Mouse (Mus musculus) embryonic facial prominence, embryonic 12.5 days (tissue): ENCODE measurements around the gene Tfdp1. TPM values are rescaled to one million over a fixed set of nuclear protein-coding genes. Genes with fewer than 3 reads are reported as not detected.

Experiments used
- ATAC-seq: fragments of 200-750 bp; cut with Nextera tagmentation; 2 replicates; pipeline ENCODE4 v1.8.0; 2017; ENCODE audit not compliant: insufficient number of reproducible peaks, insufficient read depth, low FRiP score, low TSS enrichment
- H3K27ac ChIP-seq: fragments of 300-500 bp; sonication (generic); 2 replicates; pipeline ENCODE4 v1.5.1; 2016; ENCODE audit warnings: mild to moderate bottlenecking
- H3K27me3 ChIP-seq: fragments of 300-500 bp; sonication (generic); 2 replicates; pipeline ENCODE4 v1.6.1; 2016; ENCODE audit warnings: mild to moderate bottlenecking, moderate library complexity
- H3K36me3 ChIP-seq: fragments of 300-500 bp; sonication (generic); 2 replicates; pipeline ENCODE4 v1.6.1; 2016; ENCODE audit warnings: mild to moderate bottlenecking
- H3K4me1 ChIP-seq: fragments of 300-500 bp; sonication (generic); 2 replicates; pipeline ENCODE4 v1.6.1; 2016
- H3K4me2 ChIP-seq: fragments of 300-500 bp; sonication (generic); replicated peaks from 2 replicates; pipeline ENCODE4 v1.6.1; 2016; ENCODE audit warnings: mild to moderate bottlenecking, moderate library complexity
- H3K4me3 ChIP-seq: fragments of 300-500 bp; sonication (generic); 2 replicates; pipeline ENCODE4 v1.5.1; 2016; ENCODE audit warnings: mild to moderate bottlenecking
- H3K9ac ChIP-seq: fragments of 300-500 bp; sonication (generic); 2 replicates; pipeline ENCODE4 v1.6.1; 2016; ENCODE audit warnings: mild to moderate bottlenecking, moderate library complexity
- H3K9me3 ChIP-seq: fragments of 300-500 bp; sonication (generic); 2 replicates; pipeline ENCODE4 v1.6.1; 2016; ENCODE audit warnings: mild to moderate bottlenecking, moderate library complexity
- WGBS: fragments of 180-500 bp; shearing (Covaris S2); methylation state at CpG from one replicate; pipeline ENCODE4 v1.1.7; 2016; 5-methylcytosine and 5-hydroxymethylcytosine counted together
- polyA plus RNA-seq: library from polyadenylated mRNA; unstranded; fragments of >200 nt; fragmentation: Nextera tagmentation; extraction: Ambion mirVana; gene quantifications from 2 replicates; pipeline ENCODE4 v1.2.1, GENCODE M21; 2016

The Tfdp1 gene
- polyA plus RNA-seq, 1 experiment from 2014 or later: 176 TPM

DNA sequence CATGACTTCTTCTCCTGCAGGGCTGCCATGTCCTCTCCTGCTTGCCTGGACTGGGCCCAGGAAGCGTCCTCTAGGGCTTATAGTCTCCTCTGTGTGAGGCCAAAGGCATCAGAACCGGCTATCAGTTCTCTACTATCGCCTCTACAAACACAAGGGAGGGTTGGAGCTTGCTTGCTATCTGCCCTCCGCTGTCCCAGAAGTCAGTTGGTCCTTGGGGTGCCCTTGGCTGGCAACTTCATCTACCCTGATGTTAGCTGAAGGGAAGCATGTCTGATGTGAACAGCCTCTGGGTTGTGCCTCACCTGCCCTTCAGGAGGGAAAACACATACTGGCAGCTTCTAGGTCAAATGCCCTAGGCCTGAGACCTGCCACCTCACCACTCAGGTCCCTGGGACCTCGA, 58.2 kb downstream of the Tfdp1 start, which contains the start of gene Atp4b:
TSS of gene Atp4b (minus strand) at position 101 of the 400 bp plus-strand sequence.
- Histone ChIP-seq H3K9me3 (no peaks in the 10 kb centered on the region), H3K36me3 (no peaks in the 10 kb centered on the region), H3K27ac (no peak within 1 kb of the TSS), H3K27me3 (no peaks in the 10 kb centered on the region), H3K4me3 (no peak within 1 kb of the TSS), H3K4me1 (no peaks in the 10 kb centered on the region), H3K9ac (no peak within 1 kb of the TSS), H3K4me2 (no peak within 1 kb of the TSS)
- ATAC-seq: no peak
- WGBS: 86% methylated on average over 5 of the region's 5 CpGs

DNA sequence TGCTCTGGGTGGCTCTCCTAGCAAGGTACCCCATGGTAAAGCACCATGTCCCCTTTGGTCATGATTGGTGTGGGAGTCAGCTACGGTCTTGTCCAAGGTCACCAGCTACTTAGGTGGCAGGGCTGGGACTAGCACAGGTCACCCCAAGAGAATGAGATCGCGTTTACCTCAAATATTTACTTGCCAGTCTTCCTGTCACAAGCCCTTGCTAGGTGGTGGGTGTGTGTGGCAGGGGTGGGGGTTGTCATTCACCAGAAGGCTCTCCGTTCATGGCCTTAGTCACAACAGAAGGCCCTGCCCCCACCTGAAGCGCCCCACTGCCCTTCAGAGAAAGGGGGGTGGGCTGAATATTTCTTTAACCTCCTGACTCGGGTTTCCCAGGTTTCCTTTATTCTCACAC, 65.0 kb downstream of the Tfdp1 start:
- ATAC-seq: no peak
- no peaks in the 10 kb centered on the region for H3K9me3 ChIP-seq
- H3K9ac ChIP-seq: no peak overlapping the region
- H3K27me3 ChIP-seq: no peaks in the 10 kb centered on the region
- WGBS: 68% methylated on average over 6 of the region's 6 CpGs
- H3K27ac ChIP-seq: no peak overlapping the region
- H3K36me3 ChIP-seq: no peaks in the 10 kb centered on the region
- H3K4me2 ChIP-seq: no peak overlapping the region
- H3K4me3 ChIP-seq: no peak overlapping the region
- H3K4me1 ChIP-seq: no peaks in the 10 kb centered on the region

DNA sequence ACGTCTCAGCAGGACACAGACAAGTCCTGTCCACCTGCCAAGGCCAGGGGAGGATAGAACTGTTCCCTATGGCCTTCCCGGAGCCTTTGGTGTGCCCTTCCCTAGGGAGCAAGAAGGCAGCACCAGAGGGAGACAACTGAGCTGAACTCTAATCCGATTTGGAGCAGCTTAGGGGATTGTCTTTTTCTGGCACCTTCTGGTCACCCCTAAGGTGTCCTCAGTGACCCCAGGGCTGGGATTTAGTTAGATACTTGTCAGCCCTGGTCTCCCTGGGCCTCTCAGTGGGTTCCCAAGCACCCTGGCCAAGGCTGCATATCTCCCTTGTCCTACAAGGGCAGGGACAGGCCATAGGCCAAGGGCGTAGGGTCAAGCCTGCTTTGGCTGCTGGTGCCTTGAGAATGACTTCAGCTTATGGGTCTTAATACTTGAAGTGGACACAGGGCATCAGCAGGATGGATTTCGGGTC, 66.1 kb downstream of the Tfdp1 start, which contains the start of gene Grk1:
TSS of gene Grk1 (plus strand) at position 416 of the 466 bp plus-strand sequence.
- Histone ChIP-seq H3K9ac (no peak within 1 kb of the TSS), H3K36me3 (no peaks in the 10 kb centered on the region), H3K9me3 (no peaks in the 10 kb centered on the region), H3K4me2 (no peak within 1 kb of the TSS), H3K27ac (no peak within 1 kb of the TSS), H3K4me1 (no peaks in the 10 kb centered on the region), H3K27me3 (no peaks in the 10 kb centered on the region), H3K4me3 (no peak within 1 kb of the TSS)
- no peak for ATAC-seq
- 78% methylated on average over 5 of the region's 5 CpGs for WGBS

DNA sequence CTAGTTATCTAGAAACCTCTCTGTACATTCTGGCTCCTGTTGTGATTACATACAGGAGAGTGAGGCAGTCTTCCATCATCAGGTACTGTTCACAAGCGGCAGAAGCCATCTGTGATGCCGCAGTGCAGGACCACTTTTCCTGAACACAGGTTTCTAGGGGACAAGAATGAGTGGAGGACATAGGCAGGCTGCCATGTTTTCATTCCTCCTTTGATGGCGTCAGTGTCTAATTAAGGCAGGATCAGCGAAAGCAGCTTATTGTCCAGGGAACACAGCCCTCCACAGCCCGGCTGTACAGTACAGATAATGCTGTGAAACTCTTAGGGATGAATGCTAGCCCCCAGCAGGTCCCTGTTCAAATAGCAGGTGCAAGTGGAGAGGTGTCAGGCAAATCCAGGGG, 67.5 kb downstream of the Tfdp1 start:
- no peak overlapping the region for H3K27ac ChIP-seq
- H3K36me3 ChIP-seq: no peaks in the 10 kb centered on the region
- H3K9ac ChIP-seq: no peak overlapping the region
- no peaks in the 10 kb centered on the region for H3K27me3 ChIP-seq
- no peak overlapping the region for H3K4me3 ChIP-seq
- ATAC-seq: no peak
- H3K4me2 ChIP-seq: no peak overlapping the region
- WGBS: 78% methylated on average over 5 of the region's 5 CpGs
- H3K4me1 ChIP-seq: no peaks in the 10 kb centered on the region
- no peaks in the 10 kb centered on the region for H3K9me3 ChIP-seq

DNA sequence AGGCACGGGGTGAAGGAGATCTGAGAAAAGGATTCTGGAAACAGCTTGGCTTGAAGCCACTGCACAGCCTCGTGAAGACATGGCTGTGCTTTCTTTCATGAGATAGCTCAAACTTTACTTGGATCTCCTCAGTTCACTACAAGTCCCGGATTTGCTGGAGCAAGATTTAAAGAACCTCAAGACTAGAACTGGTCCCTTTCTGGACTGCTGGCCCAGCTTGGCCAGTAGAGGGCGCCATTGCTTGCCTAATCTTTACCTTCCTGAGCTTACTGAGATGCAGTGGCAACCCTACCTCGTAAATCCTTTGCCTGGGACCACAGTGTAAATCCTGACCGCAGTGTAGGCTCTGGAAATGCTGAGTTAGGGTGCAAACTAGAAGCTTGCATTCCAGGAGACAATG, 73.0 kb downstream of the Tfdp1 start:
- H3K27me3 ChIP-seq: no peaks in the 10 kb centered on the region
- H3K27ac ChIP-seq: no peak overlapping the region
- H3K4me3 ChIP-seq: no peak overlapping the region
- H3K9ac ChIP-seq: no peak overlapping the region
- ATAC-seq: no peak
- H3K36me3 ChIP-seq: no peaks in the 10 kb centered on the region
- no peaks in the 10 kb centered on the region for H3K4me1 ChIP-seq
- H3K4me2 ChIP-seq: no peak overlapping the region
- 28% methylated on average over 6 of the region's 6 CpGs for WGBS
- H3K9me3 ChIP-seq: no peaks in the 10 kb centered on the region

DNA sequence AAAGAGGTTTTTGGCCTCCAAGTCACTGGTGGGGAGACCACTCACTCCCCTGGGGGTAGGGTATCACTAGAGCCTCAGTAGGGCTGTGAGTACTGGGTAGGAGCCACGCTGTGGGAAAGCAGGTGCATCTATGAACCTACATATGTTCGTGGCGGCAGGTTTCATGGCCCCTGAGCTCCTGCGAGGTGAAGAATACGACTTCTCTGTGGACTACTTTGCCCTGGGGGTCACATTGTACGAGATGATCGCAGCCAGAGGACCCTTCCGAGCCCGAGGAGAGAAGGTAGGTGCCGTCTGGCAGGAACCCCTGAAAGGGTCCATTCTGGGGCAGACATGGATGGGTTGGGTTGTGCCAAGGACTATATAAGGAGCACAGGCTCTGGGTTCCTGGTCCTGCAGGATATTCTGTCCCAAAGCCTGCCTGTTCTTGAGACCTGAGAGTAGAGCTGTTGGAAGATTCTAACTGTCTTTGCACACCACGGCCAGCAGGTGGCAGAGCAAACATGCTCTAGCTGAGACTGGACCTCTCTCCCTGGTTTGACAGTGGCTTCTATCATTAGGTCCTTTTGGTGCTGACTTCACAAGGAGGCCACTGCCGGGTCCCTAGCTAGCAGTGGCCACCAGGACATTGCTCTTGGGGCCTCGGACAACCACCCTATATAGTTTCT, 74.5 kb downstream of the Tfdp1 start:
- WGBS: 61% methylated on average over 13 of the region's 13 CpGs
- Histone ChIP-seq H3K9ac (no peak overlapping the region), H3K4me3 (no peak overlapping the region), H3K4me1 (no peaks in the 10 kb centered on the region), H3K9me3 (no peaks in the 10 kb centered on the region), H3K27ac (no peak overlapping the region), H3K27me3 (no peaks in the 10 kb centered on the region), H3K4me2 (no peak overlapping the region), H3K36me3 (no peaks in the 10 kb centered on the region)
- no peak for ATAC-seq

DNA sequence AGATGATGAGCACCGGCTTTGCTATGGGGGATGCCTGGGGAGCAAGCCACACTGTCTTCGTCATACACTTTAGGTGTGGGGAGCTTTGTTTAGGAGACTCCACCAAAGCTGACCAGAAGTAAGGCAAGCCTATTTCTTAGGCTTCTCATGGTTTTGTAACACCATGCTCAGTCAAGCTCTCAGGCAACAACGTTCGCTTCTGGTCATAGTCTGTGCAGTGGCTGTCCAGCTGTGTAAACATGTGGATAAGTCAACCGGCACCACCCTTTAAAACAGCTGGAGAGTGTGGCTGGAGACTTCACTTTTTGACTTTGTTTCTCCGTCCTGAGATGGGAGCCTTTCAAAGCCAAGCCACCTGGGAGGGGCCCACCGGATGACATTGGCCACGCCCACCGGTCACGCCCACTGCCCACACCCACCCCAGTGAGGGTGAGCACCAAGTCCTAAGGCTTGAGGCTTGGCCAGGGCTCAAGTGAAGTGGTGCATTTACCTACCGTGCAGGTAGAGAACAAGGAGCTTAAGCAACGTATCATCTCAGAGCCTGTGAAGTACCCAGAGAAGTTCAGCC, 75.4 kb downstream of the Tfdp1 start:
- no peak for ATAC-seq
- WGBS: 51% methylated on average over 12 of the region's 12 CpGs
- Histone ChIP-seq H3K27ac (no peak overlapping the region), H3K9ac (no peak overlapping the region), H3K36me3 (no peaks in the 10 kb centered on the region), H3K9me3 (no peaks in the 10 kb centered on the region), H3K4me3 (no peak overlapping the region), H3K27me3 (no peaks in the 10 kb centered on the region), H3K4me1 (no peaks in the 10 kb centered on the region), H3K4me2 (no peak overlapping the region)

DNA sequence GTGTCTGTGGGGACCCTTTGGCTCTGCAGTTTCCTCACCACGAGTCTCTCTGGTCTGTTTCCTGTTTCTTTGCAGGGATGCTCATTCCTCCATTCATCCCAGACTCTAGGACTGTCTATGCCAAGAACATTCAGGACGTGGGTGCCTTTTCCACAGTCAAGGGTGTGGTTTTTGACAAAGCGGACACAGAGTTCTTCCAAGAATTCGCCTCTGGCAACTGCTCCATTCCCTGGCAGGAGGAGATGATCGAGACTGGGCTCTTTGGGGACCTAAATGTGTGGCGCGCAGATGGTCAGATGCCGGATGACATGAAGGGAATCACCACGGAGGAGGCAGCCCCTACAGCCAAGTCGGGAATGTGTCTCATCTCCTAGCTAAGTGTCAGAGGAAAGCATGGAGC, 77.3 kb downstream of the Tfdp1 start:
- Histone ChIP-seq H3K4me2 (no peak overlapping the region), H3K27me3 (no peaks in the 10 kb centered on the region), H3K4me1 (no peaks in the 10 kb centered on the region), H3K4me3 (no peak overlapping the region), H3K27ac (no peak overlapping the region), H3K9me3 (no peaks in the 10 kb centered on the region), H3K36me3 (no peaks in the 10 kb centered on the region), H3K9ac (no peak overlapping the region)
- ATAC-seq: no peak
- 77% methylated on average over 10 of the region's 10 CpGs for WGBS

DNA sequence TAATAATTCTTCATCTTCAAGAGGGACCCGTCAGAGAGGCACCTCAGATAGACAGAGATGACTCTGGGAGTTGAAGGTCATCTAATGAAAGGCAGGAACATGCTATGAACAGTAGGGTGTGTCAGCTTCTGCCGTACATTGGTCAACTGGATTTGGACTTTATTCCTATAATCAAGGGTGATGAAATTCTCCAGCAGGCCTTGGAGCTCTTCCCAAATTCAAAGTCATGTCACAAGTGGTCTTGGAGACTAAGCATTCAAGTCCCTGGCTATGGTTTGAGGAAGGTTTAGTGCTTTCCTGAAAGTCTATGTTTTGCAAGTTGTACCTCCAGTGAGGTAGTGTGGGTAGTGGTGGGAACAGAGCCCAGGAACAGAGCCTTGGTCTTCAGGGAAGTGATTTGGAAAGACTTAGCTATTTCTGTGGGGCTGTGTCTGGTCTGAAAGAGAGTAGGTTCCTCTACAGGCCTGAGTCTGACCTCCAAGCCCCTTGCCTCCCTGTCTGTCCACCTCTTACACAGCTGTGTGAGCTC, 80.6 kb downstream of the Tfdp1 start:
- Histone ChIP-seq H3K9ac (no peak overlapping the region), H3K36me3 (no peaks in the 10 kb centered on the region), H3K27ac (no peak overlapping the region), H3K4me1 (no peaks in the 10 kb centered on the region), H3K27me3 (no peaks in the 10 kb centered on the region), H3K4me3 (no peak overlapping the region), H3K4me2 (no peak overlapping the region), H3K9me3 (no peaks in the 10 kb centered on the region)
- ATAC-seq: no peak
- WGBS: 74% methylated on average over 2 of the region's 2 CpGs

DNA sequence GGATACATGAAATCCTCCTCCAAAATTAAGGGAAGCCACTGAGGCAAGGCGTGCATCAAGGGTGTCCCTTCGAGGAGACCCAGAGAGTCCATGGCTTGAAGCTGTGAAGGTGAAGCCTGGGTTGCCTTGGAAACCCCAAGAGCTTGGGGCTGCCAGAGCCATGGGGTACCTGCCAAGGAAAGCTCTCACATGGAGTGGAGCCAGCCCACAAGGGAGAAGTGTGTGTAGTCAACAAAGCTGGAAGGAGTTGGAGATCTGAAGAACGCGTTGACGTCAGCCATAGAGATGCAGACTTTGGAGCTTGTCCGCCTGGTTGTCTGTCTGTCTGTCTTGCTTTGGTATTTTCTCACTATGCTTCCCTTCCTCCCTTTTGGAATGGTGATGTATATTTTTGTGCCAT, 82.4 kb downstream of the Tfdp1 start:
- Histone ChIP-seq H3K4me1 (no peaks in the 10 kb centered on the region), H3K27ac (no peak overlapping the region), H3K9me3 (no peaks in the 10 kb centered on the region), H3K4me2 (no peak overlapping the region), H3K9ac (no peak overlapping the region), H3K27me3 (no peaks in the 10 kb centered on the region), H3K36me3 (no peaks in the 10 kb centered on the region), H3K4me3 (no peak overlapping the region)
- WGBS: 92% methylated on average over 6 of the region's 6 CpGs
- ATAC-seq: no peak

DNA sequence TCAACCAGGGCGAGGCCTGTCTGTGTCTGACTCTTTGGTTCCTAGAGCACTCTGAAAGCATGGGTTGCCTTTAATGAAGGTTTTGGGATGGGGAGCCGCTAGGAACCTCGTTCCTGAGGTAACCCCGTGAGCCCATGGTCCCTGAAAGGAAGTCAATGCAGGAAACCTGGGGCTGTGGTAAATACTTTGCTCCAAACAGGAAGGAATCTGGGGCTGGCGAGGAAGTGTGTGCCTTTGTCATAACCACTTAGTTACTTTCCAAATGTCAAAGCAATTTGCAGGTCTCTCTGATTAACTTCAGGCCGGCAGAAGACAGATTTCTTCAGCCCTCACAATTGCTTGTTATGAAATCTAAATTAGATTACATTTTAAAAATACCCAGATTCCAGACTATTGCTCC, 88.8 kb downstream of the Tfdp1 start:
- ATAC-seq: no peak
- Histone ChIP-seq H3K36me3 (no peaks in the 10 kb centered on the region), H3K4me1 (no peaks in the 10 kb centered on the region), H3K4me2 (no peak overlapping the region), H3K9ac (no peak overlapping the region), H3K27me3 (no peaks in the 10 kb centered on the region), H3K27ac (no peak overlapping the region), H3K4me3 (no peak overlapping the region), H3K9me3 (no peaks in the 10 kb centered on the region)
- 60% methylated on average over 6 of the region's 6 CpGs for WGBS
